Mouse (Mus musculus) heart, embryonic 14.5 days (tissue): ENCODE results near the gene Rbbp4. TPM values are rescaled to one million over a fixed set of nuclear protein-coding genes. Genes with fewer than 3 reads are reported as not detected.

Source experiments
- ATAC-seq: fragments of 200-750 bp; cut with Nextera tagmentation; 2 replicates; pipeline ENCODE4 v1.8.0; 2017; ENCODE audit warnings: low read depth, moderate TSS enrichment; ENCODE audit not compliant: insufficient number of reproducible peaks, insufficient read depth, low FRiP score
- H3K27ac ChIP-seq, 2 experiments: fragments of 200-500 bp in 1 of 2; fragments of 300-500 bp in 1 of 2; sonication (generic) in 1 of 2; replicated peaks in 1 of 2; 2 replicates each; pipeline ENCODE4 v1.5.1; 2012 to 2014; ENCODE audit warnings: low read depth in 2 of 2, low read length in 2 of 2, control low read depth in 1 of 2, mild to moderate bottlenecking in 1 of 2, mixed read lengths in 1 of 2; ENCODE audit not compliant: control insufficient read depth in 1 of 2, insufficient read depth in 1 of 2
- H3K27me3 ChIP-seq: fragments of 300-500 bp; sonication (generic); 2 replicates; pipeline ENCODE4 v1.6.1; 2014; ENCODE audit warnings: mild to moderate bottlenecking, low read length, control low read depth; ENCODE audit not compliant: control insufficient read depth, insufficient read depth
- H3K36me3 ChIP-seq: fragments of 300-500 bp; sonication (generic); 2 replicates; pipeline ENCODE4 v1.6.1; 2014; ENCODE audit warnings: mild to moderate bottlenecking, control low read depth, low read length, mixed read lengths; ENCODE audit not compliant: control insufficient read depth, insufficient read depth
- H3K4me1 ChIP-seq, 2 experiments: fragments of 200-500 bp in 1 of 2; fragments of 300-500 bp in 1 of 2; sonication (generic) in 1 of 2; 2 replicates each; pipeline ENCODE4 v1.6.1; 2012 to 2014; ENCODE audit warnings: low read length in 2 of 2, control low read depth in 1 of 2, mixed read lengths in 1 of 2; ENCODE audit not compliant: control insufficient read depth in 2 of 2, insufficient read depth in 2 of 2
- H3K4me2 ChIP-seq: fragments of 300-500 bp; sonication (generic); 2 replicates; pipeline ENCODE4 v1.6.1; 2014; ENCODE audit warnings: mild to moderate bottlenecking, low read length
- H3K4me3 ChIP-seq, 2 experiments: fragments of 200-500 bp in 1 of 2; fragments of 300-500 bp in 1 of 2; sonication (generic) in 1 of 2; 2 replicates each; pipeline ENCODE4 v1.5.1; 2012 to 2014; ENCODE audit warnings: low read length in 2 of 2, mild to moderate bottlenecking in 2 of 2, control low read depth in 1 of 2, low read depth in 1 of 2, moderate library complexity in 1 of 2; ENCODE audit not compliant: control insufficient read depth in 1 of 2, insufficient read depth in 1 of 2
- H3K9ac ChIP-seq: fragments of 300-500 bp; sonication (generic); 2 replicates; pipeline ENCODE4 v1.6.1; 2014; ENCODE audit warnings: mild to moderate bottlenecking, low read length
- H3K9me3 ChIP-seq: fragments of 300-500 bp; sonication (generic); 2 replicates; pipeline ENCODE4 v1.6.1; 2016; ENCODE audit warnings: low read length, control low read depth; ENCODE audit not compliant: control insufficient read depth
- WGBS: fragments of 180-500 bp; shearing (Covaris S2); extraction: QIAGEN DNeasy Blood & Tissue Kit; methylation state at CpG from one replicate; pipeline ENCODE4 v1.1.7; 2014; 5-methylcytosine and 5-hydroxymethylcytosine counted together
- polyA plus RNA-seq: library from polyadenylated mRNA; unstranded; fragments of >200 nt; fragmentation: Nextera tagmentation; extraction: Ambion mirVana; gene quantifications from 2 replicates; pipeline ENCODE4 v1.2.1, GENCODE M21; 2014

Rbbp4 gene
- polyA plus RNA-seq, 1 experiment from 2014 or later: 263 TPM

- 13% methylated on average over 16 of the region's 16 CpGs for WGBS
These were observed 41.5 kb downstream of the Rbbp4 start for GRCm38 (mm10) chr4:129293702-129294101.

GRCm38 (mm10) chr4:129292831-129293230 is 42.3 kb downstream of the Rbbp4 start:
- no peak overlapping the region for H3K27ac ChIP-seq
- no peak for ATAC-seq
- no peaks in the 10 kb centered on the region for H3K27me3 ChIP-seq
- H3K4me3 ChIP-seq: no peak overlapping the region
- no peaks in the 10 kb centered on the region for H3K9me3 ChIP-seq
- H3K36me3 ChIP-seq: no peaks in the 10 kb centered on the region
- peaks cover 14 to 19% of the 10 kb centered on the region in 2 experiments for H3K4me1 ChIP-seq
- no peak overlapping the region for H3K9ac ChIP-seq
- 82% methylated on average over 7 of the region's 7 CpGs for WGBS
- no peak overlapping the region for H3K4me2 ChIP-seq

More at GRCm38 (mm10) chr4:129293702-129294101, 41.5 kb downstream of the Rbbp4 start:
- Histone ChIP-seq H3K4me1 (peaks cover 17 to 25% of the 10 kb centered on the region in 2 experiments), H3K9me3 (no peaks in the 10 kb centered on the region), H3K27ac (no peak overlapping the region), H3K9ac (peak overlapping the region; percentile 39; the same call in 1 of the 2 replicates), H3K4me2 (peak overlapping the region; percentile 52), H3K27me3 (no peaks in the 10 kb centered on the region), H3K4me3 (peak overlapping the region; percentile 7 to 16; a peak in 2 of 4 replicates), H3K36me3 (no peaks in the 10 kb centered on the region)
- ATAC-seq: no peak

GRCm38 (mm10) chr4:129289671-129290070 is 45.5 kb downstream of the Rbbp4 start:
- no peak overlapping the region for H3K9ac ChIP-seq
- no peaks in the 10 kb centered on the region for H3K9me3 ChIP-seq
- WGBS: 83% methylated on average over 8 of the region's 8 CpGs
- H3K4me1 ChIP-seq: peaks cover 13 to 18% of the 10 kb centered on the region in 2 experiments; a peak in 3 of 4 replicates
- no peaks in the 10 kb centered on the region for H3K36me3 ChIP-seq
- ATAC-seq: no peak
- H3K4me2 ChIP-seq: no peak overlapping the region
- H3K4me3 ChIP-seq: no peak overlapping the region
- peaks cover 13% of the 10 kb centered on the region for H3K27me3 ChIP-seq
- no peak overlapping the region for H3K27ac ChIP-seq

GRCm38 (mm10) chr4:129288067-129288466 is 47.1 kb downstream of the Rbbp4 start:
- Histone ChIP-seq H3K4me3 (peak overlapping the region in 1 of 2 experiments; percentile 56; a peak in 2 of 4 replicates), H3K36me3 (no peaks in the 10 kb centered on the region), H3K4me2 (peak overlapping the region; percentile 99), H3K4me1 (peaks cover 6 to 12% of the 10 kb centered on the region in 2 experiments; a peak in 3 of 4 replicates), H3K27ac (no peak overlapping the region), H3K27me3 (peaks cover 13% of the 10 kb centered on the region), H3K9ac (peak overlapping the region; percentile 76), H3K9me3 (no peaks in the 10 kb centered on the region)
- no peak for ATAC-seq
- 28% methylated on average over 3 of the region's 3 CpGs for WGBS

GRCm38 (mm10) chr4:129287472-129287981 is 47.6 kb downstream of the Rbbp4 start, which contains the start of gene Sync:
Gene Sync, plus strand, starts transcription at chr4:129287617.
- Histone ChIP-seq H3K36me3 (no peaks in the 10 kb centered on the region), H3K4me1 (peaks cover 6 to 12% of the 10 kb centered on the region in 2 experiments; a peak in 3 of 4 replicates), H3K27ac (0 out of 4 replicates have a peak within 1 kb of the TSS, but pooled peaks of 1 of the 2 experiments have one; percentile 30), H3K9me3 (no peaks in the 10 kb centered on the region), H3K9ac (peak within 1 kb of the TSS; percentile 76), H3K27me3 (peaks cover 13% of the 10 kb centered on the region), H3K4me3 (peak within 1 kb of the TSS; percentile 54 to 56), H3K4me2 (peak within 1 kb of the TSS; percentile 99)
- WGBS: 2% methylated on average over 52 of the region's 53 CpGs
- ATAC-seq: peak; percentile 41; the same call in 1 of the 2 replicates

- Histone ChIP-seq H3K27me3 (peaks cover 13% of the 10 kb centered on the region), H3K9me3 (no peaks in the 10 kb centered on the region), H3K4me3 (peak overlapping the region; percentile 54 to 56), H3K9ac (peak overlapping the region; percentile 76), H3K27ac (no peak overlapping the region), H3K4me2 (peak overlapping the region; percentile 99), H3K36me3 (no peaks in the 10 kb centered on the region), H3K4me1 (peaks cover 6 to 12% of the 10 kb centered on the region in 2 experiments; a peak in 3 of 4 replicates)
- no peak for ATAC-seq
- 2% methylated on average over 24 of the region's 28 CpGs for WGBS
These were observed 48.3 kb downstream of the Rbbp4 start for GRCm38 (mm10) chr4:129286683-129287471.

- Histone ChIP-seq H3K36me3 (no peaks in the 10 kb centered on the region), H3K9me3 (no peaks in the 10 kb centered on the region), H3K9ac (no peak overlapping the region; the same call in 1 of the 2 replicates), H3K27ac (no peak overlapping the region), H3K4me2 (peak overlapping the region; percentile 99), H3K4me1 (peaks cover 6 to 12% of the 10 kb centered on the region in 2 experiments; a peak in 3 of 4 replicates), H3K27me3 (peaks cover 13% of the 10 kb centered on the region), H3K4me3 (peak overlapping the region; percentile 54 to 56; a peak in 2 of 4 replicates)
- 55% methylated on average over 5 of the region's 5 CpGs for WGBS
- ATAC-seq: no peak
These were observed 49.0 kb downstream of the Rbbp4 start for GRCm38 (mm10) chr4:129286001-129286682.
